Mouse (Mus musculus) stomach, embryonic 14.5 days (tissue): Measurements from ENCODE around the gene Rrm2. TPM values are rescaled to one million over a fixed set of nuclear protein-coding genes. Genes with fewer than 3 reads are reported as not detected.
A peak's percentile ranks its signal among the peaks of the same experiment; 100 is the strongest.
"Not testable (repeated sequence)": the region's sequence is repeated elsewhere in the genome, so short reads cannot be mapped to it uniquely, and the experiment has no call there.

ENCODE experiments used
- ATAC-seq: fragments of 200-750 bp; cut with Nextera tagmentation; 2 replicates; pipeline ENCODE4 v1.8.0; 2017; ENCODE audit warnings: low read depth, moderate TSS enrichment; ENCODE audit not compliant: insufficient number of reproducible peaks, insufficient read depth, low FRiP score
- H3K27ac ChIP-seq: fragments of 300-500 bp; sonication (generic); 2 replicates; pipeline ENCODE4 v1.5.1; 2014; ENCODE audit warnings: mild to moderate bottlenecking, low read length, moderate library complexity, mixed read lengths
- H3K27me3 ChIP-seq: fragments of 300-500 bp; sonication (generic); 2 replicates; pipeline ENCODE4 v1.6.1; 2014; ENCODE audit warnings: low read length, control low read depth, mixed read lengths; ENCODE audit not compliant: control insufficient read depth, insufficient read depth
- H3K36me3 ChIP-seq: fragments of 300-500 bp; sonication (generic); 2 replicates; pipeline ENCODE4 v1.6.1; 2014; ENCODE audit warnings: mild to moderate bottlenecking, control low read depth, low read length, moderate library complexity, mixed read lengths; ENCODE audit not compliant: control insufficient read depth, insufficient read depth
- H3K4me1 ChIP-seq: fragments of 300-500 bp; sonication (generic); 2 replicates; pipeline ENCODE4 v1.6.1; 2014; ENCODE audit warnings: low read length, control low read depth, mixed read lengths; ENCODE audit not compliant: control insufficient read depth, insufficient read depth
- H3K4me2 ChIP-seq: fragments of 300-500 bp; sonication (generic); replicated peaks from 2 replicates; pipeline ENCODE4 v1.6.1; 2014; ENCODE audit warnings: low read depth, low read length, control low read depth
- H3K4me3 ChIP-seq: fragments of 300-500 bp; sonication (generic); 2 replicates; pipeline ENCODE4 v1.5.1; 2014; ENCODE audit warnings: low read depth, low read length, control low read depth
- H3K9ac ChIP-seq: fragments of 300-500 bp; sonication (generic); replicated peaks from 2 replicates; pipeline ENCODE4 v1.6.1; 2014; ENCODE audit warnings: low read depth, mild to moderate bottlenecking, control low read depth, low read length, moderate library complexity, mixed read lengths
- H3K9me3 ChIP-seq: fragments of 300-500 bp; sonication (generic); 2 replicates; pipeline ENCODE4 v1.6.1; 2016; ENCODE audit warnings: low read depth, low read length, control low read depth; ENCODE audit not compliant: control insufficient read depth
- WGBS: fragments of 180-500 bp; shearing (Covaris S2); extraction: QIAGEN DNeasy Blood & Tissue Kit; methylation state at CpG from one replicate; pipeline ENCODE4 v1.1.7; 2014; 5-methylcytosine and 5-hydroxymethylcytosine counted together
- polyA plus RNA-seq: library from polyadenylated mRNA; unstranded; fragments of >200 nt; fragmentation: Nextera tagmentation; extraction: Ambion mirVana; gene quantifications from 2 replicates; pipeline ENCODE4 v1.2.1, GENCODE M21; 2014

The Rrm2 gene
- polyA plus RNA-seq, 1 experiment from 2014 or later, result 131 TPM

DNA sequence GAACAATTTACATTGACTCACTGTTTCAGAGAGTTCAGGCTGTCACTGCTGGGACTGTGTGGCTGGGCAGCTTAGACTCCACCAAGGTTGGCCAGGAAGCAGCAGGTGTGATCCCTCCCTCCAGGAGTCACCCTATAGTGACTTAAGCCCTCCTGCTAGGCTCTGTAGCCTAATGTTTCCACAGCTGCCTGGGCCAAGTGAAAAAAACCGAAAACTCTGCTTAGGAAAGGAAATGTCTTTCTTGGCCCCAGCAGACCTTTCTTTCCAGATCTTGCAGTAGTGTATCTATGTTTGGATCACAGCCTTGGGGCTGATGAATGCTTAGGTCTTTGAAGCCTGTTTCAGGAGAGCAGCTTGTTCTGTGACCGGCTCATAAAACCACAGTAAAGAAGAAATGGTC lies 15.4 kb downstream of the Rrm2 start:
- peak overlapping the region; percentile 52; the same call in 1 of the 2 replicates for H3K27ac ChIP-seq
- H3K4me3 ChIP-seq, result no peak overlapping the region
- peaks cover 5% of the 10 kb centered on the region; the same call in 1 of the 2 replicates for H3K9me3 ChIP-seq
- no peak for ATAC-seq
- no peaks in the 10 kb centered on the region for H3K36me3 ChIP-seq
- no peak overlapping the region for H3K9ac ChIP-seq
- H3K4me2 ChIP-seq, result no peak overlapping the region
- no peaks in the 10 kb centered on the region for H3K27me3 ChIP-seq
- WGBS, result 30% methylated on average over 2 of the region's 2 CpGs
- H3K4me1 ChIP-seq, result peaks cover 13% of the 10 kb centered on the region; the same call in 1 of the 2 replicates

DNA sequence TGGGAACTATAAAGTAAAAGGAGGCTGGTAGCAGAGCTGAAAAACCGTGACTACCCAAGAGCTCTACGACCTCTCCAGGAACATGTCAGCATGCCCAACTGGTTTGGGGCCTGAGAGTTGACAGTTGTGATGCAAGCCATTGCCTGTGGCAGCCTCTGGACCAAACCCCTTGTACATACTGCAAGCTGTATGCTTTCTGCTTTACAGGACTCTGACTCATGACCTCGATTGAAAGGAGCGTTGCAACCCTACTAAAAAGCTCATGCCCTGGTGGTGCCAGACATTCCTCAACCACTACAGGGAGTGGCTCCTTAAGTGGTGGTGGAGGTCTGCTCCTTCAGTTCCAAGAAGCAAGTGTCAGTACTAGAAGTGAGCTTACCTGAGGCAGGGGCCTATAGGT lies 15.8 kb downstream of the Rrm2 start:
- Histone ChIP-seq H3K4me2 (no peak overlapping the region), H3K27ac (peak overlapping the region; percentile 52; the same call in 1 of the 2 replicates), H3K4me3 (no peak overlapping the region), H3K4me1 (peaks cover 13% of the 10 kb centered on the region; the same call in 1 of the 2 replicates), H3K9ac (no peak overlapping the region), H3K36me3 (no peaks in the 10 kb centered on the region), H3K9me3 (peaks cover 5% of the 10 kb centered on the region; the same call in 1 of the 2 replicates), H3K27me3 (no peaks in the 10 kb centered on the region)
- 28% methylated on average over 4 of the region's 4 CpGs for WGBS
- ATAC-seq, result peak; percentile 70

DNA sequence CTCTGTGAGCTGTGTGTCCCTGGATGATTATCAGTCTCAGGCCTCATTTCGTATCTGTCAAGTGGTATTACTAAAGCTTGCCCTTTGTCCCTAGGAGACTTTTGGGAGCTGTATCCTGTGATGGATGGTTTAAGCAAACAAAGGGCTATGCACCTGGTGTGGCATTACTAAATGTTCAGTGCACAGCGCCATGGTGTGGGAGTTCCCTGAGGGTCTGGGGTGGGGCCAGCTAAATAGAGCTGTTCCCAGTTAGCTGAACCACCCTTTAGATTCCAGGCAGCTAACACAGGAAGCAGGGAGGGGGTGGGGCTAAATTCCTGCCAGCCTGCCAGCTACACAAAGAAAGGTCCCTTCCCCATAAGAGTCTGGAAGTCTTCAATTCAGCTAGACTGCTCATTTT lies 16.3 kb downstream of the Rrm2 start:
- H3K4me3 ChIP-seq, result no peak overlapping the region

DNA sequence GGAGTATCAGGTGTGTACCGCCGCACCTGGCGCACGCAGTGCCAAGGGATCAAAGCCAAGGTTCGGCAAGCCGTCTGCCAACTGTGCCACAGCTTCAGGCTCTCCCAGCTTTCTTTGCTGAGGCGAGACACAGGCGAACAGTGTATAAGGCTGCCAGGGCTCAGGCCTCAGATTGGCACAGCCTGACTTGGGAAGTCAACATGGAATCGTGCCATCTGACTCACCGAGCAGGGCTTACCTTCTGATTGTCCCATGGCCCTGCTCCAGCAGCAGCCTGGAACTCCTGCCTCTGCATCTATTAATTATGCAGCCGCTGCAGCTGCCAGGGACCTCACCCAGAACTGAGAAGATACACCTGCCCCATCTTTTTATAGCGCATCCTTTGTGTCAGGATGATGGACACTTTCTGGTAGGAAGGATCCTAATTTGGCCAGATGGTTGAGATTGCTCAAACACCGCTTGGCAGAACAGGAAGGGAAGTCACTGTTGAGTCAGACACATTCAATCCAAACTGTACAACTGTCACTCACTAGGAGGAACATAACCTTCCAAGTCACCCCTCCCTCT lies 26.9 kb downstream of the Rrm2 start:
- ATAC-seq, result 0 out of 2 replicates have a peak, but pooled peaks have one; percentile 19
- H3K27me3 ChIP-seq, result no peaks in the 10 kb centered on the region

More for the DNA sequence above, 16.3 kb downstream of the Rrm2 start:
- WGBS, result 5% methylated on average over 2 of the region's 2 CpGs
- peaks cover 13% of the 10 kb centered on the region; the same call in 1 of the 2 replicates for H3K4me1 ChIP-seq
- no peak overlapping the region for H3K9ac ChIP-seq
- peaks cover 10% of the 10 kb centered on the region; the same call in 1 of the 2 replicates for H3K9me3 ChIP-seq
- peak; percentile 93 for ATAC-seq
- H3K4me2 ChIP-seq, result peak overlapping the region; percentile 26; the same call in 1 of the 2 replicates
- H3K27ac ChIP-seq, result peak overlapping the region; percentile 52
- no peaks in the 10 kb centered on the region for H3K36me3 ChIP-seq
- H3K27me3 ChIP-seq, result no peaks in the 10 kb centered on the region

DNA sequence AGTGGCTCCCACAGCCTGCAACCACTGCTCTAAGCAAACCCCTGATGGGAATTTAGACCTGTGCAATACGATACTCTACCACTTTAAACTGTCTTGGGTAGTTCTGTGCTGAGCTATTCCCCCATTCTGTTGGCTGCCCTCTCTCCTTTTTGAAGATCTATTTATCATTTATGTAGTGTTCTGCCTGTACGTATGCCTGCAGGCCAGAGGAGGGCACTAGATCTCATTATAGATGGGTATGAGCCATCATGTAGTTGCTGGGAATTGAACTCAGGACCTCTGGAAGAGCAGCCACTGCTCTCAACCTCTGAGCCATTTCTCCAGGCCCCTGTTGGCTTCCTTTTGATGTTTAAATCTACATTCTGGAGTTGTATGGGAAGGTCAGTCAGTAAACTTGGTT lies 28.9 kb downstream of the Rrm2 start:
- no peak for ATAC-seq
- Histone ChIP-seq H3K4me3 (no peak overlapping the region), H3K27me3 (no peaks in the 10 kb centered on the region), H3K27ac (no peak overlapping the region), H3K36me3 (no peaks in the 10 kb centered on the region), H3K9ac (no peak overlapping the region), H3K4me2 (no peak overlapping the region), H3K4me1 (0 out of 2 replicates have a peak, but pooled peaks cover 3% of the 10 kb centered on the region), H3K9me3 (no peaks in the 10 kb centered on the region)
- 66% methylated on average over 2 of the region's 2 CpGs for WGBS

More for the DNA sequence above, 26.9 kb downstream of the Rrm2 start:
- H3K4me3 ChIP-seq, result no peak overlapping the region
- no peak overlapping the region for H3K9ac ChIP-seq
- H3K4me1 ChIP-seq, result 0 out of 2 replicates have a peak, but pooled peaks cover 3% of the 10 kb centered on the region
- WGBS, result 71% methylated on average over 13 of the region's 13 CpGs
- H3K36me3 ChIP-seq, result no peaks in the 10 kb centered on the region
- no peak overlapping the region for H3K4me2 ChIP-seq
- H3K9me3 ChIP-seq, result peaks cover 1% of the 10 kb centered on the region; the same call in 1 of the 2 replicates
- no peak overlapping the region for H3K27ac ChIP-seq

DNA sequence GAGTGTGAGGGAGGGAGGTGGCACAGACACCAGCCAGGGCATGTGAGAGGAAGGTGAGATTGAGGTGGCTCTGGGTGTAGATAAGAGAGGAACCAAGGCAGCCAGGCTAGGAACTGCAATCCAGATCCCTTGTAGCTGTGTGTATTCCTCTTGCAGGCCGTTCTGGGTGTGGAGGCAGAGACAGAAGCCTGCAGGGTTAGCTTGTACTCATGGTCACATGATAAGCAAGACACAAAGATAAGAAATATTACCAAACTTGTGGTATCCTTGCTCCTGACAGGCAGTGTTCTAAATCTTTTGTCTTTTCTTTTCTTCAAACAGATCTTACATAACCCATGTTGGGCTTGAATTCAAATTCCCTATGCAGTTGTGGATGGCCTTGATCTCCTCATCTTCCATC lies 31.9 kb downstream of the Rrm2 start:
- no peak for ATAC-seq
- WGBS, result 79% methylated on average over 1 of the region's 1 CpGs
- H3K9me3 ChIP-seq, result no peaks in the 10 kb centered on the region
- H3K36me3 ChIP-seq, result no peaks in the 10 kb centered on the region
- H3K9ac ChIP-seq, result no peak overlapping the region
- H3K4me2 ChIP-seq, result no peak overlapping the region
- no peaks in the 10 kb centered on the region for H3K27me3 ChIP-seq
- 0 out of 2 replicates have a peak, but pooled peaks cover under 1% of the 10 kb centered on the region for H3K4me1 ChIP-seq
- no peak overlapping the region for H3K27ac ChIP-seq
- H3K4me3 ChIP-seq, result no peak overlapping the region

DNA sequence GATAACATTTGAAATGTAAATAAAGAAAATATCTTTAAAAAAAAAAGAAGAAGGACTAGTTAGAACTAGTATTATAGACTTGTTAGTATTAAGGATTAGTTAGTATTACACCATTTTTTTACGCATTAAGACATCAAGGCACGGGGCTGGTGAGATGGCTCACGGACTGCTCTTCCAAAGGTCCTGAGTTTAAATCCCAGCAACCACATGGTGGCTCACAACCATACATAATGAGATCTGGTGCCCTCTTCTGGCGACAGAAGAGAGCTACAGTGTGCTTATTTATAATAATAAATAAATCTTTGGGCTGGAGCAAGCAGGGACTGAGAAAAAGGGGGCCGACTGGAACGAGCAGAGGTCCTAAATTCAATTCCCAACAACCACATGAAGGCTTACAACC lies 33.5 kb downstream of the Rrm2 start:
- H3K4me3 ChIP-seq, H3K27ac ChIP-seq, ATAC-seq, H3K9ac ChIP-seq, H3K36me3 ChIP-seq, H3K9me3 ChIP-seq, H3K27me3 ChIP-seq, H3K4me2 ChIP-seq, H3K4me1 ChIP-seq: not testable (repeated sequence)
- 68% methylated on average over 6 of the region's 6 CpGs for WGBS

DNA sequence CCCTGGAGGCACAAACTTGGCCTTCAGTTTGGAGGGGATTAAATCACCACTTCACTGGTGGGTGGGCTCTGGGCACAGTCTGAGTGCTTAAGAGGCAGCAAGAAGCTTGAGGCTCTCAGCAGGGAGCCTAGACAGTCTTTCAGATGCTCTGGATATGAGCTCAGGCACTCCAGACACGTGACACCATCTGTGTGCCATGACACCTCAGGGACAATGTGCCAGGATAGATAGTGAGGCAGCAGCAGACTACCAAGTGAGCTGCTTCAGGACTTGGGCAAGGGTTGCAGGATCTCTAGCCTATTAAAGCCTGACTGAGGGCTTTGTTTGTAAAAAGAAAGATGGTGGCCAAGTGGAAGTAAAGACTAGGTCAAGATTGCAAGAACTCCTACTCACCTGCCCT lies 36.3 kb downstream of the Rrm2 start:
- no peaks in the 10 kb centered on the region for H3K27me3 ChIP-seq
- no peak overlapping the region for H3K9ac ChIP-seq
- no peaks in the 10 kb centered on the region for H3K4me1 ChIP-seq
- ATAC-seq, result no peak
- no peak overlapping the region for H3K4me2 ChIP-seq
- no peak overlapping the region for H3K4me3 ChIP-seq
- H3K27ac ChIP-seq, result no peak overlapping the region
- H3K36me3 ChIP-seq, result no peaks in the 10 kb centered on the region
- no peaks in the 10 kb centered on the region for H3K9me3 ChIP-seq
- 60% methylated on average over 1 of the region's 1 CpGs for WGBS
